Mouse (Mus musculus): ENCODE results near the gene Cdc42bpb. TPM values are rescaled to one million over a fixed set of nuclear protein-coding genes. Genes with fewer than 3 reads are reported as not detected.

Cdc42bpb gene
- polyA plus RNA-seq, 1 experiment from 2014 or later: 44.9 TPM

DNA sequence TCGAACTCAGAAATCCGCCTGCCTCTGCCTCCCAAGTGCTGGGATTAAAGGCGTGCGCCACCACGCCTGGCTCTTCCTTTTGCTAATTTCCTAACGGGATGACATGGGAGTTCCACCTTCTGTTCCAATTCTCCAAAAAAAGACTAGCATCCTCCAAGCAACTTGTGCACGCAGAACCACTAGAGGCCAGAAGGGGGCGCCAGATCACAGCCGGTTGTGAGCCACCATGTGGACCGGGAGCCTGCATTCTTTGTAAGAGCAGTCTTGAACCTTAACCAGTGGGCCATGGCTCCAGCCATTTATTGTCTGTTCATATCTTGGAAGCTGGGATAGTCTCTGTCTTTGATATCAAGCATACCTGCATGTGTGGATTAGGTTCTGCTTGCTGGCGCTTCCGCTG, 105.1 kb downstream of the Cdc42bpb start:
- H3K4me3 ChIP-seq: no peak overlapping the region
- peaks cover 81% of the 10 kb centered on the region for H3K27me3 ChIP-seq (replicated peaks)
- no peak overlapping the region for H3K4me2 ChIP-seq
- H3K27ac ChIP-seq: no peak overlapping the region
- no peaks in the 10 kb centered on the region for H3K9me3 ChIP-seq
- no peak overlapping the region for H3K9ac ChIP-seq
- H3K36me3 ChIP-seq (replicated peaks): no peaks in the 10 kb centered on the region
- 21% methylated on average over 12 of the region's 12 CpGs for WGBS
- H3K4me1 ChIP-seq: peaks cover 21% of the 10 kb centered on the region
- no peak for ATAC-seq (replicated peaks)

DNA sequence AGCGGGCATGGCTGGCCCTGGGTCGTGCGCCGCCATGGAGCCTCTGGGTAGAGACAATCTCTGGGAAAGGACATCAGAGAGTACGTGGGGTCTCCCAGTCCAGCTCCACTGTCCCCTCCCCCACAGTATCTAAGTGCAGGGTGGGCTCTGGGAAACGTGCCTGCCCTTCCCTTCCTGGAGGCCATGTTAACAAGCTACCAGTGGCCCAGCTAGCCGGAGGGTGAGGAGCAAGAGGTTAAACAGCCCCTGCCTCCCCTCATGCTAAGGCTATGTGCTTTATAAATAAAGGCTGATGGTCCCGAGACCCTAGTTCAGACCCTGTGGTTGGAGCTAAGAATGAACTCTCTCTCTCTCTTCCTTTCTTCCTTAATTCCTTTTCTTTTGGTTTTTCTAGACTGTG, 105.6 kb downstream of the Cdc42bpb start:
- Histone ChIP-seq H3K9me3 (no peaks in the 10 kb centered on the region), H3K9ac (no peak overlapping the region), H3K4me1 (peaks cover 21% of the 10 kb centered on the region), H3K4me2 (no peak overlapping the region), H3K36me3 (replicated peaks) (no peaks in the 10 kb centered on the region), H3K4me3 (no peak overlapping the region), H3K27me3 (replicated peaks) (peaks cover 76% of the 10 kb centered on the region), H3K27ac (no peak overlapping the region)
- 26% methylated on average over 8 of the region's 8 CpGs for WGBS
- no peak for ATAC-seq (replicated peaks)

DNA sequence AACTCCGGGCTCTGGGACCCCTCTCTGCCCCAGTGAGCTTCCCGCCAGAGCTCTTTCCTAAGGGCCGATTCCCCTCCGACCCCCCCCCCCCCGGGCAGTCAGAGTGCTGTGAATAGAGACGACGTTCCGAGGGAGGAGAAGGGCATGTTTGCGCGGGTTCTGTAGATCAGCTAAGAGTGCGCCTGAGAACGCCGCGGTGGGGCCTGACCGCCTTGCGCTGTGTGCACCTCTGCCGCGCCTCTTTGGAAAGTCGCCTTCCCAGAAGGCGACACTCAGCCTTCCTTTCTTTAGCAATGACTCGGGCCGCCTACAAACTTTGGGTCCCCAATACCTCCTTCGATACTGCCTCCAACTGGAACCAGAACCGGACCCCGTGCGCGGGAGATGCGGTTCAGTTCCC, 106.1 kb downstream of the Cdc42bpb start:
- H3K4me1 ChIP-seq: peaks cover 21% of the 10 kb centered on the region
- no peak overlapping the region for H3K4me3 ChIP-seq
- H3K27ac ChIP-seq: no peak overlapping the region
- H3K27me3 ChIP-seq (replicated peaks): peaks cover 71% of the 10 kb centered on the region
- H3K9ac ChIP-seq: no peak overlapping the region
- no peaks in the 10 kb centered on the region for H3K9me3 ChIP-seq
- WGBS: 9% methylated on average over 27 of the region's 28 CpGs
- no peaks in the 10 kb centered on the region for H3K36me3 ChIP-seq (replicated peaks)
- H3K4me2 ChIP-seq: no peak overlapping the region
- no peak for ATAC-seq (replicated peaks)

DNA sequence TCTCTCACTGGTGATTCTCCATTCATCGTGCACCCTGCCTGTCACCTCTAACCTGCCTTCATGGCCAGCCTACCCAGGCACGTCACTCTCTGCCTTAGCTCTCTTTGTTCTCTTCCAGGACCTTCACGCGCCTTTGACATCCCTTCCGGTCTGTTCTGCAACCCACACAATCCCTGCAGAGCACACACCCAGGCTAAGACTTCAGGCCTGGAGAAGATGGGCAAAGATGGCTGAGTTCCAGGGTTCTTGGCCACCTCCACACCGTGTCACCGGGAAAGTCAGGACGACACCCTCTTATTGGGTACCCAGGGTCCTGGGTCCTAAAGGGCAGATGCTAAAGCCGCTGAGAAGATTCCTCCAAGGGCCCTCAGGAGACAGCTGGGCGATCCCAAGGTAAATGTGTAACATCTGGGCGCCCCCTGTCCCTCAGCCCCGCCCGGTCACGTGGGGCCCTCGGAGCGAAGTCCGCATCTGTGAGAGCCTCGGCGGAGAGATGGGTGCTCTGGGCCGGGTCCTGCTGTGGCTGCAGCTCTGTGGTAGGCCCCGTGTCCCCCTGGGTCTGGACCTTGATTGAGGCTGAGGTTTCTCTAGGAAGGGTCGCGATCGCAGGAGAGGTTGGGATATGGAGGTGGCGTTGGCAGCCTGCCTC, 106.8 kb downstream of the Cdc42bpb start, which contains the start of gene Amn:
TSS of gene Amn (plus strand) at position 467 of the 649 bp plus-strand sequence.
- WGBS: 38% methylated on average over 25 of the region's 25 CpGs
- no peak for ATAC-seq (replicated peaks)
- H3K4me3 ChIP-seq: no peak within 1 kb of the TSS
- no peak within 1 kb of the TSS for H3K27ac ChIP-seq
- H3K4me1 ChIP-seq: peaks cover 20% of the 10 kb centered on the region
- H3K9ac ChIP-seq: no peak within 1 kb of the TSS
- no peaks in the 10 kb centered on the region for H3K9me3 ChIP-seq
- no peak within 1 kb of the TSS for H3K4me2 ChIP-seq
- peaks cover 64% of the 10 kb centered on the region for H3K27me3 ChIP-seq (replicated peaks)
- H3K36me3 ChIP-seq (replicated peaks): no peaks in the 10 kb centered on the region

DNA sequence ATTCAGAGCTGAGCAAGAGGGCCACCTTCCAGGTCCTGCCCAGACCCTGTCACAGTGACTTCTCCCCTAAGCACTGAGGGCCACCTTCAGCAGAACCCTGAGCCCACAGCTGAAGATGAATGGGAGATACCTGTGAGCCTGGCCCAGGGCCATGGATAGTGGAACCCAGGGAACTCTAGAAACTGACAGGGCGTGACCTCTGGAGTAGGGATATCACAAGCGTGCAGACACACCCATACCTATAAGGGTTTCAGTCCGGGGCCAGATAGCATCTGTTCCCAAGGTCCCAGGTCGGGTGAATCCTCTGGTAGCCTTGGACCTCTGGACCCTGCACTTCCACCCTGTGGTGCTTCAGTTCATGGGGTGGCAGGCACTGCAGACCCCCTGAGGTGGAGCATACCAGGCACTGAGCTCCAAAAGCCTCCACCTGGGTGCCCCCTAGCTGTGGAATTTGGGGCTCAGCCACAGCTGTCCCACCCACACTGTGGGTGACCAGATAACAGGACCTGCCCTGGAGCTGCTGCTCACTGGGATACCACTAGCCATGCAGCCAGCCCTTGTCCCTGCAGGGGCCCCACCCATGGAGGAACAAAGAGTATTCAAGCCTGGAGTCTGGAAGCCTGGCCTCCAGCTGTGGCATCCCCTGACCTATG, 109.7 kb downstream of the Cdc42bpb start:
- no peaks in the 10 kb centered on the region for H3K9me3 ChIP-seq
- H3K27me3 ChIP-seq (replicated peaks): peaks cover 35% of the 10 kb centered on the region
- no peak for ATAC-seq (replicated peaks)
- H3K4me2 ChIP-seq: no peak overlapping the region
- H3K4me1 ChIP-seq: no peaks in the 10 kb centered on the region
- H3K4me3 ChIP-seq: no peak overlapping the region
- H3K36me3 ChIP-seq (replicated peaks): peaks cover 5% of the 10 kb centered on the region; the same call in 1 of the 2 replicates
- no peak overlapping the region for H3K9ac ChIP-seq
- H3K27ac ChIP-seq: no peak overlapping the region
- 74% methylated on average over 4 of the region's 4 CpGs for WGBS

DNA sequence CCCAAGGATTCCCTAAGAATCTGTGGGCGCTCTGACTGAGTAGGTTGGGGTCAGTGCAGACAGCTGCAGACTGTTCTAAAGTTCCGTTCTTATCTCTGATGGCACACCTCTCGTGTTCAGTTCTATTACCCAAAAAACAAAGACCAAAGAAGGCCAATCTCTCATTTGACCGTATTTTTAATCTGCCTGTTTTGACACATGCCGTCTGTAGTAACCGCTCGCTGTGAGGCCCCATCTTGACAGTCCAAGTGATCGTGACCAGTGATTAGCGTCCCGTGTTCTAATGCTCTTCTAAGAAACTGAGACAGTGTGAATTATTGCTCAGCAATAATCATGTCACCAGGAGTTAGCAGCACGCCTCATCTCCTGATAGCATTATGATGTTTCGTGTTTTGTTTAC, 110.9 kb downstream of the Cdc42bpb start:
- Histone ChIP-seq H3K36me3 (replicated peaks) (peaks cover 7% of the 10 kb centered on the region; the same call in 1 of the 2 replicates), H3K9me3 (no peaks in the 10 kb centered on the region), H3K4me1 (no peaks in the 10 kb centered on the region), H3K4me2 (no peak overlapping the region), H3K27me3 (replicated peaks) (peaks cover 23% of the 10 kb centered on the region), H3K27ac (no peak overlapping the region), H3K4me3 (no peak overlapping the region), H3K9ac (no peak overlapping the region)
- WGBS: 67% methylated on average over 12 of the region's 12 CpGs
- ATAC-seq (replicated peaks): no peak

DNA sequence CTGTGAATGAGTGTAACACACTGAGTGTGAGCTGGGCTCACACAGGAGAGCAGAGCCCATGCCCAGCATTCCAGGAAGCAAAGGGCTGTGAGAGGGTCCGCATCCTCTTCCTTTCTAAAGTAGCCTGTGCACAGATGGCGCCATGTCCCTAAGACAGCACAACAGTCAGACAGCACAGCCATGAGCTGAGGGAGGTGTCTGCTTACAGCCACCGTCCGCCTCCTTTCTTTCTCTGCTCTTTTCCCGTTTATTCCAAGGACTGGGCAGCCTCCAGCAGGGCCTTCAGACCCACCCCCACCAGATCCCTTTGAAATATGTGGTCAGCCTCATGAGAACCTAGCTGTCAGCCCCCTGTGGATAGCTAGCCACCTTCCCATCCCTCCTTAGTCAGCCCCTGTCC, 112.3 kb downstream of the Cdc42bpb start:
- 63% methylated on average over 5 of the region's 5 CpGs for WGBS
- H3K27ac ChIP-seq: no peak overlapping the region
- H3K27me3 ChIP-seq (replicated peaks): peaks cover 9% of the 10 kb centered on the region
- H3K4me1 ChIP-seq: no peaks in the 10 kb centered on the region
- H3K36me3 ChIP-seq (replicated peaks): peaks cover 12% of the 10 kb centered on the region; the same call in 1 of the 2 replicates
- no peak overlapping the region for H3K9ac ChIP-seq
- H3K4me2 ChIP-seq: no peak overlapping the region
- no peak overlapping the region for H3K4me3 ChIP-seq
- no peaks in the 10 kb centered on the region for H3K9me3 ChIP-seq
- no peak for ATAC-seq (replicated peaks)

DNA sequence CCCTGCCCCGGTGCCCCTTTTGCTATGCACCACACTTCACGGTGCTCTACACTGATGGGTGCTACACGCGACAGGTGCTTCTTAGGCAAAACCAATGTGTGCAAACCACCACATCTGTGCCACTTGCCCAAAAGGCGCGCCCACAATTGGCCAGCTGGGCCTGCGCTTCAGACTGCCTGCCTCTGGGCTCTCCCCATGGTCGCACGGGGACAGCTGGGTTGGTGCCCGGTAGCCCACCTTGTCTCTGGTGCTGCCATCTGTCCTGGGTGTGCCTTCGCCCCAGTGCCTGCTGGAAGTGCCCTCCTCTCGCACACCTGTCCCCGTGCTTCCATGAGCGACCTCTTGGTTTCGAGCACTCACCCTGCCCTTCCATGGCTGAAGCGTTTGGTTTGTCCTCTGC, 113.9 kb downstream of the Cdc42bpb start:
- 97% methylated on average over 16 of the region's 16 CpGs for WGBS
- no peaks in the 10 kb centered on the region for H3K4me1 ChIP-seq
- peaks cover 12% of the 10 kb centered on the region for H3K36me3 ChIP-seq (replicated peaks)
- no peak overlapping the region for H3K9ac ChIP-seq
- no peak overlapping the region for H3K4me3 ChIP-seq
- H3K27ac ChIP-seq: no peak overlapping the region
- H3K27me3 ChIP-seq (replicated peaks): no peaks in the 10 kb centered on the region
- no peaks in the 10 kb centered on the region for H3K9me3 ChIP-seq
- no peak for ATAC-seq (replicated peaks)
- H3K4me2 ChIP-seq: no peak overlapping the region

DNA sequence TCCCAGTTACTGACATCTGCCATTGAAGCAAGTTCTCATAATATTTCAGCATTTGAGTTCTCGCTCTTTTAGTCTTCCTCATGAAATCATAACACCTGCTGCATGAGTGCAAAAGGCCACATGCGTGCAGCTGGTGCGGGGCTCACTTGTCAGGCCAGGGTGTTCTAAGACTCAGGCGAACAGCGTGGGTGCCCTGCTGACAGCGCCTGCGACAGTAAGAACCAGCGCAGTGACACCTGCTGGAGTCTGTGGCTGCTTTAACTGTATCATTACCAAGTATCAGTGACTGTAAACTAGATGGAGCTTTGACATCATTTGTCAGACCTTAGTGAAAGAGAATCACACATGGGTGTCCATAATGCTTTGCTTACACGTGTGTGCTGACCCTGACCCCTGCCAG, 126.3 kb downstream of the Cdc42bpb start:
- no peaks in the 10 kb centered on the region for H3K27me3 ChIP-seq (replicated peaks)

DNA sequence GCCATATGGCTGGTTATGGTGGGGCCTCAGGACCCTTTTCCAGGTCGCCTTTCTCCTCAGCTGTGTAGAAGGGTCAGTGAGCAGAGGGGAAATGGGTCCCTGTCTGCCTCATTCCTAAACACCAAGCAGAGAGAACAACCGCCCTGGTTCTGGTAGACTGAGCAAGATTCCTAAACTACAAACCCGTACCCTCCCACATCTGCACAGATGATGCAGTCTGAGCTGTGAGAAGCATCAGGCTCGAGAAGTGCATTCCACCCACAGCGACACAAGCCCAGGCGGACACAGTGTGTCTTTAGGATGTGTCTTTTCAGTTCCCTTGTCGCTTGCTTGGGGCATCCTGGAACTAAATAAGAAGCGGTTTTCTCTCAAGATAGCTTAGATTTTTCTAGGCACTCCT, 127.4 kb downstream of the Cdc42bpb start:
- no peak overlapping the region for H3K9ac ChIP-seq
- H3K9me3 ChIP-seq: no peaks in the 10 kb centered on the region
- no peaks in the 10 kb centered on the region for H3K36me3 ChIP-seq (replicated peaks)
- ATAC-seq (replicated peaks): no peak
- WGBS: 82% methylated on average over 8 of the region's 8 CpGs
- no peaks in the 10 kb centered on the region for H3K27me3 ChIP-seq (replicated peaks)
- H3K4me3 ChIP-seq: no peak overlapping the region
- H3K4me1 ChIP-seq: no peaks in the 10 kb centered on the region
- H3K4me2 ChIP-seq: no peak overlapping the region
- no peak overlapping the region for H3K27ac ChIP-seq

More for the DNA sequence above, 126.3 kb downstream of the Cdc42bpb start:
- ATAC-seq (replicated peaks): no peak
- H3K36me3 ChIP-seq (replicated peaks): peaks cover 3% of the 10 kb centered on the region
- H3K4me3 ChIP-seq: no peak overlapping the region
- no peak overlapping the region for H3K4me2 ChIP-seq
- 65% methylated on average over 9 of the region's 9 CpGs for WGBS
- H3K4me1 ChIP-seq: no peaks in the 10 kb centered on the region
- H3K9me3 ChIP-seq: no peaks in the 10 kb centered on the region
- H3K9ac ChIP-seq: no peak overlapping the region
- H3K27ac ChIP-seq: no peak overlapping the region

DNA sequence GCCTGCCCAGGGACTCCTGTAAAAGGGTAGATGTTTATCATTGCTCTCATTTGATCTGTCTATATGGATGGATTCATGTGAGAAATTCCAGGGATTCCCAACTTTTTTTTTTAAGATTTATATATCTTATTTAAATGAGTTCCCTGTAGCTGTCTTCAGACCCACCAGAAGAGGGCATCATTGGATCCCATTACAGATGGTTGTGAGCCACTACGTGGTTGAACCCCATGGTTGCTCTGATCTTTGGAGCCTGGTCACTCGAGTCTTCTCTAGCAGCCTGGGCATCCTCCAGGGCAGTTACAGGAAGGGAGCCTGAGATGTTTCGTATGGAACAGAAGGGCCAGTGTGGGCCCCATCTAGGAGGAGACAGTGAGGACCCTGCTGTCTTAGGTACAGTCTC, 128.4 kb downstream of the Cdc42bpb start:
- Histone ChIP-seq H3K27me3 (replicated peaks) (no peaks in the 10 kb centered on the region), H3K9me3 (no peaks in the 10 kb centered on the region), H3K27ac (no peak overlapping the region), H3K4me1 (no peaks in the 10 kb centered on the region), H3K9ac (no peak overlapping the region), H3K36me3 (replicated peaks) (no peaks in the 10 kb centered on the region), H3K4me3 (no peak overlapping the region), H3K4me2 (no peak overlapping the region)
- 54% methylated on average over 3 of the region's 3 CpGs for WGBS
- ATAC-seq (replicated peaks): no peak

DNA sequence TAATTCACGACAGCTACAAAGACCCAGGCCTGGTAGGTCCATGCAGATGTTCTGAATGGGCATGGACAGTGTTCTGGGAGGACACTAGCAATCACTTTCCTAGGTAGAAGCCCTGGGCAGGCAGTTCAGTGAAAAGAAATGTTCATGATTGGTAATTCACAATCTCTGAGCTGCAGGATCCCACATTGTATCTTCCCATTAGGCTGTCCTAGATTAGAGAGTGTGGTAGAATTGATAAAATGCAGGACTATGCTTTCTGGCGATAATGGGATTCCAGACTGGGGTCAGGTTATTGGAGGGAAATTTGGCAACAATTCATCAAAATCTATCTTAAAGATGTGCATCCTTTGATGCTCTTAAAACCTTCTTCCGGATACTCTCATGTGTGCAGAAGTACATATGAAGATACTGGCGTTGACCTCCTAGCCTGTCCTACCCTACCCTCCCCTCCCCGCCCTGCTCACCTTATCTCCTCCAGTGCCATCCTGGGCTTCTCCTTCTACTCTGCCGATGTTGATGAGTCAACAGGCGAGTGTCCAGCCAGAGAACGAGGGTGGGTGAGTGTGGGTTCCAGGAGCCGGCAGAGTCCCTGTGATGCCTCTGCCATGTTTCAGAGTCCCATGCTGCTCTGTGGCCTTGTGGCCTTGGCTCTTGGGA, 130.6 kb downstream of the Cdc42bpb start:
- no peak overlapping the region for H3K4me2 ChIP-seq
- no peak for ATAC-seq (replicated peaks)
- H3K4me3 ChIP-seq: no peak overlapping the region
- no peaks in the 10 kb centered on the region for H3K4me1 ChIP-seq
- peaks cover 4% of the 10 kb centered on the region; the same call in 1 of the 2 replicates for H3K36me3 ChIP-seq (replicated peaks)
- H3K27me3 ChIP-seq (replicated peaks): no peaks in the 10 kb centered on the region
- H3K9ac ChIP-seq: no peak overlapping the region
- H3K9me3 ChIP-seq: no peaks in the 10 kb centered on the region
- no peak overlapping the region for H3K27ac ChIP-seq
- 95% methylated on average over 9 of the region's 9 CpGs for WGBS
